Mouse (Mus musculus) MEL (cell line): Measurements from ENCODE around the gene Grm5. TPM values are rescaled to one million over a fixed set of nuclear protein-coding genes. Genes with fewer than 3 reads are reported as not detected.

Experiments
- DNase-seq: peaks from one replicate; pipeline ENCODE4 v3.0.0; 2011; ENCODE audit warnings: low read depth, low spot score
- H3K27ac ChIP-seq: 2 replicates; pipeline ENCODE4 v1.5.1; 2012; ENCODE audit warnings: low read depth, mild to moderate bottlenecking, control low read depth, low read length, moderate library complexity; ENCODE audit not compliant: control insufficient read depth
- H3K27me3 ChIP-seq, 2 experiments: fragments of 150-350 bp in 1 of 2; sonication (generic) in 1 of 2; 2 replicates each; pipeline ENCODE4 v1.6.1; 2012; ENCODE audit warnings: low read length in 2 of 2, mild to moderate bottlenecking in 2 of 2, improper control_type of control experiment in 1 of 2, moderate library complexity in 1 of 2; ENCODE audit not compliant: insufficient read depth in 2 of 2, control insufficient read depth in 1 of 2
- H3K36me3 ChIP-seq, 2 experiments: 2 replicates each; pipeline ENCODE4 v1.6.1; 2012 to 2014; ENCODE audit warnings: low read length in 2 of 2, improper control_type of control experiment in 1 of 2, inconsistent platforms in 1 of 2, mild to moderate bottlenecking in 1 of 2; ENCODE audit not compliant: insufficient read depth in 2 of 2, control insufficient read depth in 1 of 2
- H3K4me1 ChIP-seq, 2 experiments: fragments of 150-350 bp in 1 of 2; sonication (generic) in 1 of 2; 2 replicates each; pipeline ENCODE4 v1.6.1; 2012; ENCODE audit warnings: low read length in 2 of 2, improper control_type of control experiment in 1 of 2, mild to moderate bottlenecking in 1 of 2; ENCODE audit not compliant: insufficient read depth in 2 of 2, control insufficient read depth in 1 of 2
- H3K4me3 ChIP-seq, 2 experiments: fragments of 150-350 bp in 1 of 2; sonication (generic) in 1 of 2; 2 replicates each; pipeline ENCODE4 v1.5.1; 2012; ENCODE audit warnings: low read depth in 2 of 2, low read length in 2 of 2, mild to moderate bottlenecking in 2 of 2, moderate library complexity in 2 of 2, control low read depth in 1 of 2, improper control_type of control experiment in 1 of 2; ENCODE audit not compliant: control insufficient read depth in 1 of 2, insufficient read depth in 1 of 2
- H3K79me2 ChIP-seq: 2 replicates; pipeline ENCODE4 v1.6.1; 2012; ENCODE audit warnings: mild to moderate bottlenecking, low read length, moderate library complexity; ENCODE audit not compliant: control insufficient read depth, poor library complexity, insufficient read depth
- H3K9ac ChIP-seq: 2 replicates; pipeline ENCODE4 v1.6.1; 2012; ENCODE audit warnings: low read depth, mild to moderate bottlenecking, control low read depth, low read length, moderate library complexity; ENCODE audit not compliant: control insufficient read depth, poor library complexity, severe bottlenecking
- H3K9me3 ChIP-seq: fragments of 150-350 bp; sonication (generic); replicated peaks from 2 replicates; pipeline ENCODE4 v1.6.1; 2012; ENCODE audit warnings: mild to moderate bottlenecking, low read length, improper control_type of control experiment, moderate library complexity; ENCODE audit not compliant: insufficient read depth
- BHLHE40 ChIP-seq: IDR thresholded peaks from 2 replicates; pipeline ENCODE4 v1.6.1; 2012; ENCODE audit warnings: low read depth, mild to moderate bottlenecking, inconsistent platforms, low read length, improper control_type of control experiment, borderline replicate concordance
- CHD2 ChIP-seq: IDR thresholded peaks from 2 replicates; pipeline ENCODE4 v1.6.1; 2011; ENCODE audit warnings: low read length, improper control_type of control experiment
- CTCF ChIP-seq, 3 experiments: IDR thresholded peaks in 2 of 3; conservative IDR thresholded peaks in 1 of 3; 2 replicates each; pipeline ENCODE4 v1.5.1; 2011 to 2012; ENCODE audit warnings: low read length in 3 of 3, low read depth in 2 of 3, mild to moderate bottlenecking in 2 of 3, improper control_type of control experiment in 1 of 3, inconsistent platforms in 1 of 3, mixed read lengths in 1 of 3, moderate library complexity in 1 of 3; ENCODE audit not compliant: control insufficient read depth in 1 of 3, insufficient read depth in 1 of 3, poor library complexity in 1 of 3, severe bottlenecking in 1 of 3
- E2F4 ChIP-seq: IDR thresholded peaks from 2 replicates; pipeline ENCODE4 v1.6.1; 2011; ENCODE audit warnings: low read depth, low read length, improper control_type of control experiment, borderline replicate concordance
- ELF1 ChIP-seq: IDR thresholded peaks from 2 replicates; pipeline ENCODE4 v1.6.1; 2014; ENCODE audit warnings: low read depth, mild to moderate bottlenecking, inconsistent platforms, low read length, improper control_type of control experiment, moderate library complexity
- EP300 ChIP-seq, 2 experiments: IDR thresholded peaks; 2 replicates each; pipeline ENCODE4 v1.6.1; 2011; ENCODE audit warnings: improper control_type of control experiment in 2 of 2, low read length in 2 of 2, low read depth in 1 of 2, mild to moderate bottlenecking in 1 of 2
- ETS1 ChIP-seq: IDR thresholded peaks from 2 replicates; pipeline ENCODE4 v1.6.1; 2012; ENCODE audit warnings: low read depth, mild to moderate bottlenecking, inconsistent platforms, low read length, improper control_type of control experiment, moderate library complexity
- GABPA ChIP-seq: IDR thresholded peaks from 2 replicates; pipeline ENCODE4 v1.6.1; 2012; ENCODE audit warnings: low read depth, mild to moderate bottlenecking, inconsistent platforms, low read length, improper control_type of control experiment, moderate library complexity
- MAX ChIP-seq: IDR thresholded peaks from 2 replicates; pipeline ENCODE4 v1.6.1; 2011; ENCODE audit warnings: low read length, improper control_type of control experiment
- MAZ ChIP-seq: IDR thresholded peaks from 2 replicates; pipeline ENCODE4 v1.6.1; 2012; ENCODE audit warnings: low read depth, mild to moderate bottlenecking, inconsistent platforms, low read length, improper control_type of control experiment
- MEF2A ChIP-seq: IDR thresholded peaks from 2 replicates; pipeline ENCODE4 v1.6.1; 2014; ENCODE audit warnings: low read depth, mild to moderate bottlenecking, inconsistent platforms, low read length, improper control_type of control experiment; ENCODE audit not compliant: poor library complexity, insufficient replicate concordance, severe bottlenecking; ENCODE audit errors: extremely low read depth
- MYC ChIP-seq: IDR thresholded peaks from 2 replicates; pipeline ENCODE4 v1.6.1; 2011; ENCODE audit warnings: low read depth, mild to moderate bottlenecking, low read length, improper control_type of control experiment, moderate library complexity
- NELFE ChIP-seq: IDR thresholded peaks from 2 replicates; pipeline ENCODE4 v1.6.1; 2011; ENCODE audit warnings: low read depth, low read length, improper control_type of control experiment
- NRF1 ChIP-seq: IDR thresholded peaks from 2 replicates; pipeline ENCODE4 v1.6.1; 2014; ENCODE audit warnings: low read depth, mild to moderate bottlenecking, inconsistent platforms, low read length, improper control_type of control experiment, moderate library complexity; ENCODE audit not compliant: poor library complexity, insufficient read depth, severe bottlenecking
- POLR2AphosphoS2 ChIP-seq: IDR thresholded peaks from 2 replicates; pipeline ENCODE4 v1.6.1; 2011; ENCODE audit warnings: low read length, improper control_type of control experiment
- POLR2AphosphoS5 ChIP-seq: IDR thresholded peaks from 2 replicates; pipeline ENCODE4 v1.6.1; 2012; ENCODE audit warnings: low read depth, borderline replicate concordance, mild to moderate bottlenecking, inconsistent platforms, low read length, moderate library complexity, mixed read lengths
- RCOR1 ChIP-seq: IDR thresholded peaks from 2 replicates; pipeline ENCODE4 v1.6.1; 2012; ENCODE audit warnings: low read depth, mild to moderate bottlenecking, inconsistent platforms, low read length, improper control_type of control experiment
- SIN3A ChIP-seq: IDR thresholded peaks from 2 replicates; pipeline ENCODE4 v1.6.1; 2012; ENCODE audit warnings: low read length, improper control_type of control experiment, inconsistent platforms
- TCF12 ChIP-seq: IDR thresholded peaks from 2 replicates; pipeline ENCODE4 v1.6.1; 2014; ENCODE audit warnings: low read depth, mild to moderate bottlenecking, inconsistent platforms, low read length, improper control_type of control experiment, moderate library complexity
- UBTF ChIP-seq: IDR thresholded peaks from 2 replicates; pipeline ENCODE4 v1.6.1; 2012; ENCODE audit warnings: low read depth, mild to moderate bottlenecking, inconsistent platforms, low read length, improper control_type of control experiment, moderate library complexity, borderline replicate concordance; ENCODE audit not compliant: insufficient read depth
- ZC3H11A ChIP-seq: IDR thresholded peaks from 2 replicates; pipeline ENCODE4 v1.6.1; 2012; ENCODE audit warnings: low read depth, mild to moderate bottlenecking, inconsistent platforms, low read length, improper control_type of control experiment
- ZNF384 ChIP-seq: IDR thresholded peaks from 2 replicates; pipeline ENCODE4 v1.6.1; 2012; ENCODE audit warnings: low read depth, mild to moderate bottlenecking, inconsistent platforms, low read length, improper control_type of control experiment
- polyA plus RNA-seq, 2 experiments: library from polyadenylated mRNA; stranded (reverse) in 1 of 2; unstranded in 1 of 2; fragments of >175 nt in 1 of 2; fragments of >200 nt in 1 of 2; gene quantifications; 2 replicates each; pipeline versions ENCODE4 v1.2.1 to v1.2.4; 2012; ENCODE audit warnings: low replicate concordance in 2 of 2, low read depth in 1 of 2; ENCODE audit not compliant: insufficient read length in 2 of 2, insufficient read depth in 1 of 2, missing spikeins in 1 of 2
- total RNA-seq: library from RNA; depleted of rRNA; stranded (reverse); fragments of 300-350 nt; gene quantifications from 2 replicates; pipeline ENCODE4 v1.2.3, GENCODE M21; 2012

Gene Grm5
- total and polyA plus RNA-seq, 3 experiments, result 0.39 to 0.46 TPM; not detected in 1

GRCm38 (mm10) chr7:87650610-87651009 lies 66.6 kb downstream of the Grm5 start:
- no peak for TF ChIP-seq POLR2AphosphoS2
- no peak for TF ChIP-seq ZNF384
- no peak for TF ChIP-seq CHD2
- TF ChIP-seq EP300 (IDR thresholded peaks at IDR 0.05; ENCODE audit: low read depth in 1 of 2, low read length in 2 of 2), result no peak
- TF ChIP-seq RCOR1, result no peak
- no peak for TF ChIP-seq UBTF
- TF ChIP-seq ETS1, result no peak
- no peak for TF ChIP-seq POLR2AphosphoS5
- no peak for TF ChIP-seq TCF12
- Histone ChIP-seq H3K9me3 (no peaks in the 10 kb centered on the region), H3K4me3 (no peak overlapping the region), H3K9ac (no peak overlapping the region), H3K27ac (no peak overlapping the region), H3K27me3 (no peaks in the 10 kb centered on the region), H3K79me2 (no peaks in the 10 kb centered on the region), H3K4me1 (no peaks in the 10 kb centered on the region), H3K36me3 (no peaks in the 10 kb centered on the region)
- DNase-seq, result no peak

- H3K9me3 ChIP-seq, result no peaks in the 10 kb centered on the region
- H3K9ac ChIP-seq, result no peak overlapping the region
- DNase-seq, result no peak
- no peaks in the 10 kb centered on the region for H3K79me2 ChIP-seq
- TF ChIP-seq GABPA (no peak), ZC3H11A (no peak), POLR2AphosphoS5 (no peak), CTCF (IDR thresholded peaks at IDR 0.05 in 2 of 3, conservative IDR thresholded peaks at IDR 0.05 in 1 of 3; ENCODE audit: control insufficient read depth in 1 of 3, insufficient read depth in 1 of 3, low read depth in 2 of 3, low read length in 3 of 3, poor library complexity in 1 of 3, severe bottlenecking in 1 of 3) (no peak), RCOR1 (no peak), MAZ (no peak)
- H3K4me1 ChIP-seq, result no peaks in the 10 kb centered on the region
- no peak overlapping the region for H3K4me3 ChIP-seq
- no peaks in the 10 kb centered on the region for H3K36me3 ChIP-seq
- H3K27me3 ChIP-seq, result no peaks in the 10 kb centered on the region
- no peak overlapping the region for H3K27ac ChIP-seq
These were observed 77.8 kb downstream of the Grm5 start for GRCm38 (mm10) chr7:87661794-87662193.

- no peak for DNase-seq
- H3K27me3 ChIP-seq, result no peaks in the 10 kb centered on the region
- no peak overlapping the region for H3K4me3 ChIP-seq
- no peaks in the 10 kb centered on the region for H3K79me2 ChIP-seq
- no peaks in the 10 kb centered on the region for H3K4me1 ChIP-seq
- no peak for TF ChIP-seq MAX
- no peak for TF ChIP-seq NRF1
- TF ChIP-seq ETS1, result no peak
- no peak for TF ChIP-seq E2F4
- TF ChIP-seq MEF2A, result no peak
- TF ChIP-seq NELFE, result no peak
- TF ChIP-seq GABPA, result no peak
- TF ChIP-seq MYC, result no peak
- TF ChIP-seq SIN3A, result no peak
- TF ChIP-seq BHLHE40, result no peak
- TF ChIP-seq ELF1, result no peak
- no peak for TF ChIP-seq CHD2
- H3K27ac ChIP-seq, result no peak overlapping the region
- H3K9me3 ChIP-seq, result no peaks in the 10 kb centered on the region
- no peak overlapping the region for H3K9ac ChIP-seq
- H3K36me3 ChIP-seq, result no peaks in the 10 kb centered on the region
These were observed 80.1 kb downstream of the Grm5 start for GRCm38 (mm10) chr7:87664041-87664440.
